Mouse (Mus musculus): ENCODE data around the gene Selenom.

Gene Selenom

DNA sequence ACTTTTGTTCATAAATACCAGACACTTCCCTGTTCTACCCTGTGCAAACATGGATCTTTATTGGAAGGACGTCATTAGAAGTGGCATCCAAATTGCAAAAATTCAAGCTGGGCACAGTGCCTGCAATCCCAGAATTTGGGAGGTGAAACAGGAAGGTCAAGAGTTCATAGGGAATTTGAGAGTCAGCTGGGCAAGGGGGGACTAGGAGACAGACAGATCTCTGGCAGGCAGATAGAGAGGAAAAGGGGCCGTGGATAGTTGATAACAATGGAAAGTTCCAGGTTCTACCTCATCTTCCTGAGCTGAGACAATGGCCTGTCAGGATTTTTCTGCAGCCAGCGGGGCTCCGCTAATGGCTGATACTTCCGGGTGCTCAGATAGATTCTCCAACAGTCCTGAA is 35.3 kb downstream of the Selenom start:
- DNase-seq (ENCODE audit: low spot score) = no peak

DNA sequence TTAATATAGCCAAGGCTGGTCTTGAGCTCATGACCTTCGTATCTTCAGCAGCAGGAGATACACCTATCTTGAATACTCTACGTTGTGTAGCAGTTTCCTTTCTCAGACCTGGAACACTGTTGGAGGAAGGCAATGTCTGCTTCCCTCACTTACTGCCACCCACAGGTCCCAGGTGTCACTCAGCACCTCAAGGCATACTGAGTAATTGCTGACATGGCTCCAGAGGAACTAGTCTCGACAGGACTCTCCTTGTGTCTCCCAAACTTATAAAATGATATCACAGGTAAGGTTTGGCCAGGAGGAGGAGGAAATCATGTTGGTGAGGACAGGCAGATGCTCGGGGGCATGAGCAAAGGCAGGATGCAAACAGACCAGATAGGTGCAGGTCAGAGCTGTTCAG is 40.5 kb downstream of the Selenom start:
- DNase-seq (ENCODE audit: low spot score) = no peak

DNA sequence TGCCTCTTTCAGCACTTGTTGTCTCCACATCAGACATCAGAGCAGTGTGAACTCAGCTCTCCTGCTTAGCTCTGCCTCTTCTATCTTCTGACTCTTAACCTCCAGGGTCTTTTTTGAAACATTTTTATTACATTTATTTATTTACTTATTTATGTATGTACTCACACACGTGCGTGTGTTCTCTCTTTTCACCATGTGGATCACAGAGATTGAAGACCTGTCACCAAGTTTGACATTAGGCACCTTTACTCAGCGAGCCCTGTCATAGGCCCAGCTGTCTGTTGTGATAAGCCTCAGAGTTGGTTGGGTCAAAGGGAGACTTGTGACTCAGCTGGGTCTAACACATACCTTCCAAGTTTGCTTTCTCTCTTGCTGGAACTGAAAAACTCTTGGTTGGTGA is 43.4 kb downstream of the Selenom start:
- no peak for DNase-seq (ENCODE audit: low spot score)

DNA sequence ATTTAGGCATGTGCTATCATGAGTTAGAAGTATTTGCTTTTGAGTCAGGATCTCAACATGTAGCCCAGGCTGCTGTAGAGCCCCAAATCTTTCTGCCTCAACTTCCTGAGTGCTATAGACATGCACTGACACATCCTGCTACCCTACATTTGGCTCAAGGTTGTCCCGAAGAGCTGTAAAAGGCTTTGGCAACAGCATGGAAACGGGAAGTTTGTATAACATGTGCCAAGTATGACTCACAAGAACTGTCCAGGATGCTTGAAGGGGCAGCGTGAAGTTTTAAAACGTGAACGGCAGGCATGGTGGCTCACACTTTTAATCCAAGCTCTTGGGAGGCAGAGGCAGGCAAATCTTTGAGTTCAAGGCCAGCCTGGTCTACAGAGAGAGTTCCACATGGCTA is 45.7 kb downstream of the Selenom start:
- no peak for DNase-seq (ENCODE audit: low spot score)

DNA sequence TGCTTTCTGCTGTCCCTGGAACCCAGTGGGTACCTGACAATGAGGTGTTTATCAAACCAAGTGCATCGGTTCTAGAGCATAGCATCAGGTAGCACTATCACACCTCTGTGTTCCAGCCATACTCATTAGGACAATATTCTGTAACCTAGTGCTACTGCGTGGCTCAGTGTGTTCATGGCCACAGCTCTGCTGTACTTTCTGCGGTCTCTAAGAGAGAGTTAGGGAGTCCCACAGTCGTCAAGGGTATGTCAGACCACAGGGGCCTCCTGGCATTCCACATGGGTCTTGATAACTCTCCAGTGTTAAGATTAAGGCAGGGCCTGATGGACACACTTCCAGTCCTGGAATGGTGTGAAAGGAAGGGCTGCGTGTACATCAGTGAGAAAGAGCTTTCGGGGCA is 49.4 kb downstream of the Selenom start:
- no peak for DNase-seq (ENCODE audit: low spot score)

DNA sequence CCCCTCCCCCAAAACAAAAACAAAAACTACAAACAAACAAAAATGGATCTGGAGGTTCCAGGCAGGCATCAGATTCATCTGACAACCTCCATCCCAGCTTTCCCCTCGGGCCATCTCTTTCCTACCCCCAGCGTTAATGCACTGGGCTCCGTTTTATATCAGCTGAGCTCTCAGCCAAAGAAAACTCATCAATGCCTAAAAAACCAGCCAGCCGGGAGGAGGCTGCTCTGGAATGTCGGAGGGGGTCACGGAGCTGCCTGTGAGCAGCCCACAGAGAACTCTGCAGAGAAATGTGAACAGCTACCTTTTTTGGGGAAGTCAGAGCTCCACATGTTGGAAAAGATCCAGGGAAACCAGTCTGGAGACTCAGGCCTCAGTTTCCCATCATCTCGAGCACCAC is 50.0 kb downstream of the Selenom start:
- no peak for DNase-seq (ENCODE audit: low spot score)

DNA sequence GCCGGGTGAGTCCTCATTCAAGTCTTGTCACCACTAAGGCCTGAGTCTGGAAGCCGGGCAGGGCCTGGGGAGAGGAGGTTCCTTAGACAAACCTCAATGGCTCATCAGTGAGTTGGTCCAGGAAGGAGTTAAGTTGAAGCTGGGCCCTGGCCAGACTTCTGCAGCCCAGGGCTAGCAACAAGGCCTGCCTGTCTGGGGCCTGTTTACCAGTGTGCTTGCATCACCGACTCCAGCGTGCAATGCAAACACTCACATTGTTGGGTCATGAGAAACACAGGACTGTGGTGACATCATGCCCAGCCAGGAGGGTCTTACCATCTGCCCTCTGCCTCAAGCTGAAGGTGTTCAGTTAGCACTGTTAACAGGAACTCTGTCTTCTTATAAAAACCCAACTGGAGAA is 51.5 kb downstream of the Selenom start:
- DNase-seq (ENCODE audit: low spot score) = no peak

Measured in testis, postnatal 14 days (tissue).